Comparison of ENCODE assay signal across 1 mouse cellular context in the genomic region with DNA sequence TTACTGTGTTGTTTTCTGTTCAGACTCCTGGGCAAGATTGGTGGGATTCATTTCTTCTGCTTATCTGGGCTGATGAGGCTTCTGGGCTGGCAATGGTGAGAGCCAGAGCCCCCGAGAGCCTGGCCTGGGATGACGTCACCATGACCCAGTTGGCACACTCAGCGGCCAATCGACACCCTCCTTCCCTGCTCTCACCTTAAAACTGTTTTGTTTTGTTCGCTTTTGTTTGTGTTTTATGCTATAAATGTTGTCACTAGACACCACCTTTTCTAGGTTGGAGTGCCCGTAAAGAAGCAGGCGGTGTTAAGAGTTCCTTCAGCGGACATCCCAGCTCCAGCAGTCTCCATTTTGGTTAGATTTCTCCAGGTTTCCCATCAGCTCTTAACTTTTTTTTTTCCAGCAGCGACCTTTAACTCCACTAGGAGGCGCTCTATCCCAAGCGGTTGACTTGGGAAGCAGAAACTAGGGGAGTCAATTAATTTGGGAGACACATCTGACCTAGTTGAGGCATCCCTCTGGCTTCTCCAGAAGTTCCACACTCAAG.
TF ChIP-seq lines count a peak whose summit lies in the region.

No protein-coding gene starts in this region.

TF ChIP-seq in CH12.LX, 34 proteins besides CTCF, POLR2A, EP300 and RAD21 (continued from another document):
- TF ChIP-seq JUN (IDR thresholded peaks at IDR 0.05; ENCODE audit: insufficient read depth, low read depth, low read length) (peak; percentile 12; the same call in 1 of the 2 replicates), MAX (IDR thresholded peaks at IDR 0.05; ENCODE audit: low read length) (no peak), IRF4 (IDR thresholded peaks at IDR 0.05; ENCODE audit: low read depth, low read length) (no peak), ZMIZ1 (IDR thresholded peaks at IDR 0.05; ENCODE audit: low read depth, low read length) (no peak), NRF1 (IDR thresholded peaks at IDR 0.05; ENCODE audit: low read depth, low read length) (no peak; the same call in 1 of the 2 replicates), ELF1 (IDR thresholded peaks at IDR 0.05; ENCODE audit: low read depth, low read length) (no peak), ZNF384 (IDR thresholded peaks at IDR 0.05; ENCODE audit: low read depth, low read length) (peak; percentile 94), ETS1 (conservative IDR thresholded peaks at IDR 0.05; ENCODE audit: low read depth, low read length) (no peak), USF1 (IDR thresholded peaks at IDR 0.05; ENCODE audit: low read depth, low read length) (no peak), NELFE (IDR thresholded peaks at IDR 0.05; ENCODE audit: low read depth, low read length) (no peak), GABPA (IDR thresholded peaks at IDR 0.05; ENCODE audit: insufficient replicate concordance, low read depth, low read length) (no peak), CHD1 (IDR thresholded peaks at IDR 0.05; ENCODE audit: low read depth, low read length) (no peak), PAX5 (IDR thresholded peaks at IDR 0.05; ENCODE audit: low read length) (no peak)
